Mouse (Mus musculus): ENCODE measurements around the gene Nim1k. TPM values are rescaled to one million over a fixed set of nuclear protein-coding genes. Genes with fewer than 3 reads are reported as not detected.
A peak's percentile ranks its signal among the peaks of the same experiment; 100 is the strongest.

Nim1k gene
- polyA plus RNA-seq, 1 experiment from 2014 or later: 0.53 TPM

GRCm38 (mm10) chr13:119789851-119790717, 34.4 kb upstream of the Nim1k start:
- Histone ChIP-seq H3K4me2 (replicated peaks; ENCODE audit: low read depth) (peak overlapping the region; percentile 96), H3K36me3 (ENCODE audit: control insufficient read depth, insufficient read depth) (peaks cover 7% of the 10 kb centered on the region), H3K4me3 (ENCODE audit: low read depth, low read length) (peak overlapping the region; percentile 91), H3K4me1 (replicated peaks; ENCODE audit: control insufficient read depth, insufficient read depth, low read length) (no peaks in the 10 kb centered on the region; the same call in 1 of the 2 replicates), H3K9ac (ENCODE audit: low read depth, low read length) (peak overlapping the region; percentile 93), H3K9me3 (ENCODE audit: control insufficient read depth) (no peaks in the 10 kb centered on the region), H3K27ac (ENCODE audit: low read depth, low read length) (peak overlapping the region; percentile 91), H3K27me3 (replicated peaks; ENCODE audit: control insufficient read depth, insufficient read depth, low read length) (no peaks in the 10 kb centered on the region)
- under 1% methylated on average over 42 of the region's 66 CpGs for WGBS
- peak; percentile 45 for ATAC-seq
- no peak for TF ChIP-seq CTCF (IDR thresholded peaks at IDR 0.05; ENCODE audit: low read depth)

- Histone ChIP-seq H3K27me3 (replicated peaks; ENCODE audit: control insufficient read depth, insufficient read depth, low read length) (no peaks in the 10 kb centered on the region), H3K27ac (ENCODE audit: low read depth, low read length) (no peak overlapping the region), H3K9me3 (ENCODE audit: control insufficient read depth) (no peaks in the 10 kb centered on the region), H3K4me1 (replicated peaks; ENCODE audit: control insufficient read depth, insufficient read depth, low read length) (no peaks in the 10 kb centered on the region), H3K36me3 (ENCODE audit: control insufficient read depth, insufficient read depth) (peaks cover 35% of the 10 kb centered on the region), H3K4me2 (replicated peaks; ENCODE audit: low read depth) (no peak overlapping the region), H3K4me3 (ENCODE audit: low read depth, low read length) (no peak overlapping the region), H3K9ac (ENCODE audit: low read depth, low read length) (no peak overlapping the region)
- no peak for ATAC-seq
- 81% methylated on average over 4 of the region's 4 CpGs for WGBS
- peak; percentile 20; the same call in 1 of the 2 replicates for TF ChIP-seq CTCF (IDR thresholded peaks at IDR 0.05; ENCODE audit: low read depth)
These were observed 27.9 kb upstream of the Nim1k start for GRCm38 (mm10) chr13:119783581-119783980.

- Histone ChIP-seq H3K4me2 (replicated peaks; ENCODE audit: low read depth) (no peak overlapping the region), H3K27me3 (replicated peaks; ENCODE audit: control insufficient read depth, insufficient read depth, low read length) (no peaks in the 10 kb centered on the region), H3K36me3 (ENCODE audit: control insufficient read depth, insufficient read depth) (peaks cover 66% of the 10 kb centered on the region), H3K9me3 (ENCODE audit: control insufficient read depth) (no peaks in the 10 kb centered on the region), H3K27ac (ENCODE audit: low read depth, low read length) (no peak overlapping the region), H3K4me3 (ENCODE audit: low read depth, low read length) (no peak overlapping the region), H3K9ac (ENCODE audit: low read depth, low read length) (no peak overlapping the region), H3K4me1 (replicated peaks; ENCODE audit: control insufficient read depth, insufficient read depth, low read length) (no peaks in the 10 kb centered on the region)
- TF ChIP-seq CTCF (IDR thresholded peaks at IDR 0.05; ENCODE audit: low read depth): no peak
- 86% methylated on average over 6 of the region's 6 CpGs for WGBS
- ATAC-seq: no peak
These were observed 12.9 kb upstream of the Nim1k start for GRCm38 (mm10) chr13:119768541-119768940.

- peaks cover 52% of the 10 kb centered on the region for H3K36me3 ChIP-seq (ENCODE audit: control insufficient read depth, insufficient read depth)
- H3K9ac ChIP-seq (ENCODE audit: low read depth, low read length): no peak overlapping the region
- TF ChIP-seq CTCF (IDR thresholded peaks at IDR 0.05; ENCODE audit: low read depth): no peak
- H3K4me1 ChIP-seq (replicated peaks; ENCODE audit: control insufficient read depth, insufficient read depth, low read length): no peaks in the 10 kb centered on the region
- H3K9me3 ChIP-seq (ENCODE audit: control insufficient read depth): no peaks in the 10 kb centered on the region
- 93% methylated on average over 7 of the region's 7 CpGs for WGBS
- ATAC-seq: no peak
- H3K4me3 ChIP-seq (ENCODE audit: low read depth, low read length): no peak overlapping the region
- no peak overlapping the region for H3K27ac ChIP-seq (ENCODE audit: low read depth, low read length)
- no peak overlapping the region for H3K4me2 ChIP-seq (replicated peaks; ENCODE audit: low read depth)
- no peaks in the 10 kb centered on the region for H3K27me3 ChIP-seq (replicated peaks; ENCODE audit: control insufficient read depth, insufficient read depth, low read length)
These were observed 10.8 kb upstream of the Nim1k start for GRCm38 (mm10) chr13:119766480-119766879.

GRCm38 (mm10) chr13:119756831-119757230, 1.1 kb upstream of the Nim1k start:
- no peak overlapping the region for H3K9ac ChIP-seq (ENCODE audit: low read depth, low read length)
- no peaks in the 10 kb centered on the region for H3K9me3 ChIP-seq (ENCODE audit: control insufficient read depth)
- H3K27me3 ChIP-seq (replicated peaks; ENCODE audit: control insufficient read depth, insufficient read depth, low read length): no peaks in the 10 kb centered on the region
- 36% methylated on average over 5 of the region's 5 CpGs for WGBS
- no peak for TF ChIP-seq CTCF (IDR thresholded peaks at IDR 0.05; ENCODE audit: low read depth)
- no peak overlapping the region for H3K4me2 ChIP-seq (replicated peaks; ENCODE audit: low read depth)
- H3K4me3 ChIP-seq (ENCODE audit: low read depth, low read length): no peak overlapping the region
- ATAC-seq: no peak
- H3K27ac ChIP-seq (ENCODE audit: low read depth, low read length): no peak overlapping the region
- no peaks in the 10 kb centered on the region for H3K4me1 ChIP-seq (replicated peaks; ENCODE audit: control insufficient read depth, insufficient read depth, low read length)
- no peaks in the 10 kb centered on the region; the same call in 1 of the 2 replicates for H3K36me3 ChIP-seq (ENCODE audit: control insufficient read depth, insufficient read depth)

GRCm38 (mm10) chr13:119755141-119755547, 538 bp downstream of the Nim1k start:
- H3K36me3 ChIP-seq (ENCODE audit: control insufficient read depth, insufficient read depth): no peaks in the 10 kb centered on the region

More at GRCm38 (mm10) chr13:119755141-119755547, 538 bp downstream of the Nim1k start:
- no peak for TF ChIP-seq CTCF (IDR thresholded peaks at IDR 0.05; ENCODE audit: low read depth)
- Histone ChIP-seq H3K4me1 (replicated peaks; ENCODE audit: control insufficient read depth, insufficient read depth, low read length) (no peaks in the 10 kb centered on the region), H3K27ac (ENCODE audit: low read depth, low read length) (no peak overlapping the region), H3K4me2 (replicated peaks; ENCODE audit: low read depth) (peak overlapping the region; percentile 86), H3K4me3 (ENCODE audit: low read depth, low read length) (peak overlapping the region; percentile 45), H3K9ac (ENCODE audit: low read depth, low read length) (peak overlapping the region; percentile 47), H3K9me3 (ENCODE audit: control insufficient read depth) (no peaks in the 10 kb centered on the region), H3K27me3 (replicated peaks; ENCODE audit: control insufficient read depth, insufficient read depth, low read length) (no peaks in the 10 kb centered on the region)
- 3% methylated on average over 16 of the region's 16 CpGs for WGBS
- peak; percentile 43 for ATAC-seq

Data from intestine, postnatal 0 days (tissue).